Mouse (Mus musculus) stomach, postnatal 0 days (tissue): ENCODE results near the gene Tex19.2. TPM values are rescaled to one million over a fixed set of nuclear protein-coding genes. Genes with fewer than 3 reads are reported as not detected.
A peak's percentile ranks its signal among the peaks of the same experiment; 100 is the strongest.

ENCODE experiments used
- ATAC-seq: fragments of 200-750 bp; cut with Nextera tagmentation; 2 replicates; pipeline ENCODE4 v1.8.0; 2017; ENCODE audit not compliant: low FRiP score, low TSS enrichment
- DNase-seq: peaks from one replicate; pipeline ENCODE4 v3.0.0-alpha.2; 2016; ENCODE audit warnings: low spot score
- H3K27ac ChIP-seq: fragments of 300-500 bp; sonication (generic); replicated peaks from 2 replicates; pipeline ENCODE4 v1.5.1; 2014; ENCODE audit warnings: mild to moderate bottlenecking, control low read depth
- H3K27me3 ChIP-seq: fragments of 300-500 bp; sonication (generic); 2 replicates; pipeline ENCODE4 v1.6.1; 2014; ENCODE audit warnings: low read length; ENCODE audit not compliant: control insufficient read depth, insufficient read depth
- H3K36me3 ChIP-seq: fragments of 300-500 bp; sonication (generic); 2 replicates; pipeline ENCODE4 v1.6.1; 2014; ENCODE audit warnings: low read length, mixed read lengths; ENCODE audit not compliant: control insufficient read depth, insufficient read depth
- H3K4me1 ChIP-seq: fragments of 300-500 bp; sonication (generic); replicated peaks from 2 replicates; pipeline ENCODE4 v1.6.1; 2014; ENCODE audit warnings: antibody characterized with exemption; ENCODE audit not compliant: control insufficient read depth, insufficient read depth
- H3K4me2 ChIP-seq: fragments of 300-500 bp; sonication (generic); replicated peaks from 2 replicates; pipeline ENCODE4 v1.6.1; 2014; ENCODE audit warnings: low read depth, mild to moderate bottlenecking, control low read depth, moderate library complexity
- H3K4me3 ChIP-seq: fragments of 300-500 bp; sonication (generic); 2 replicates; pipeline ENCODE4 v1.5.1; 2014; ENCODE audit warnings: low read depth, low read length, control low read depth
- H3K9ac ChIP-seq: fragments of 300-500 bp; sonication (generic); 2 replicates; pipeline ENCODE4 v1.6.1; 2014; ENCODE audit warnings: mild to moderate bottlenecking, low read length, control low read depth, mixed read lengths
- H3K9me3 ChIP-seq: fragments of 300-500 bp; sonication (generic); 2 replicates; pipeline ENCODE4 v1.6.1; 2016; ENCODE audit warnings: low read length; ENCODE audit not compliant: control insufficient read depth
- CTCF ChIP-seq: IDR thresholded peaks from 2 replicates; pipeline ENCODE4 v1.5.1; 2016; ENCODE audit warnings: antibody characterized with exemption, low read depth, mild to moderate bottlenecking, moderate library complexity
- EP300 ChIP-seq: optimal IDR thresholded peaks from 2 replicates; pipeline ENCODE3; 2016; ENCODE audit warnings: antibody characterized with exemption
- WGBS: fragments of 180-500 bp; shearing (Covaris S2); extraction: QIAGEN DNeasy Blood & Tissue Kit; methylation state at CpG from one replicate; pipeline ENCODE4 v1.1.7; 2014; 5-methylcytosine and 5-hydroxymethylcytosine counted together
- polyA plus RNA-seq: library from polyadenylated mRNA; unstranded; fragments of >200 nt; fragmentation: Nextera tagmentation; extraction: Ambion mirVana; gene quantifications from 2 replicates; pipeline ENCODE4 v1.2.1, GENCODE M21; 2015

Tex19.2 gene
- polyA plus RNA-seq, 1 experiment from 2014 or later = 0.25 TPM

GRCm38 (mm10) chr11:121148193-121148592 lies 29.7 kb upstream of the Tex19.2 start:
- H3K9me3 ChIP-seq = no peaks in the 10 kb centered on the region
- no peak overlapping the region for H3K9ac ChIP-seq
- H3K36me3 ChIP-seq = no peaks in the 10 kb centered on the region
- no peak for ATAC-seq
- no peak for DNase-seq
- no peak overlapping the region for H3K4me3 ChIP-seq
- no peaks in the 10 kb centered on the region for H3K4me1 ChIP-seq
- TF ChIP-seq CTCF (peak; percentile 47), EP300 (no peak)
- H3K4me2 ChIP-seq = no peak overlapping the region
- no peaks in the 10 kb centered on the region for H3K27me3 ChIP-seq
- H3K27ac ChIP-seq = no peak overlapping the region
- 82% methylated on average over 3 of the region's 3 CpGs for WGBS

- ATAC-seq (peak; percentile 39; the same call in 1 of the 2 replicates), DNase-seq (no peak)
- H3K27me3 ChIP-seq = no peaks in the 10 kb centered on the region
- no peak within 1 kb of the TSS for H3K9ac ChIP-seq
- H3K27ac ChIP-seq = no peak within 1 kb of the TSS
- H3K9me3 ChIP-seq = no peaks in the 10 kb centered on the region
- H3K4me3 ChIP-seq = no peak within 1 kb of the TSS
- no peak for TF ChIP-seq CTCF
- TF ChIP-seq EP300 = no peak
- H3K4me1 ChIP-seq = no peaks in the 10 kb centered on the region
- 93% methylated on average over 22 of the region's 22 CpGs for WGBS
- no peak within 1 kb of the TSS for H3K4me2 ChIP-seq
- H3K36me3 ChIP-seq = no peaks in the 10 kb centered on the region
Measured at GRCm38 (mm10) chr11:121145865-121146264, 27.4 kb upstream of the Tex19.2 start, which contains the start of gene Tex19.1. Gene Tex19.1, plus strand, starts transcription at chr11:121146143.

GRCm38 (mm10) chr11:121143325-121144015 lies 25.0 kb upstream of the Tex19.2 start:
- peak; percentile 79 for ATAC-seq
- DNase-seq = peak; percentile 38
- 63% methylated on average over 9 of the region's 9 CpGs for WGBS

GRCm38 (mm10) chr11:121138732-121139131 lies 20.3 kb upstream of the Tex19.2 start:
- no peak overlapping the region for H3K27ac ChIP-seq
- no peaks in the 10 kb centered on the region for H3K36me3 ChIP-seq
- peak; percentile 45 for TF ChIP-seq CTCF
- no peak for TF ChIP-seq EP300
- no peaks in the 10 kb centered on the region for H3K4me1 ChIP-seq
- ATAC-seq (no peak), DNase-seq (no peak)
- H3K4me3 ChIP-seq = no peak overlapping the region
- H3K9me3 ChIP-seq = no peaks in the 10 kb centered on the region
- H3K27me3 ChIP-seq = no peaks in the 10 kb centered on the region
- no peak overlapping the region for H3K4me2 ChIP-seq
- H3K9ac ChIP-seq = no peak overlapping the region
- 49% methylated on average over 6 of the region's 6 CpGs for WGBS

More at GRCm38 (mm10) chr11:121143325-121144015, 25.0 kb upstream of the Tex19.2 start:
- Histone ChIP-seq H3K4me1 (no peaks in the 10 kb centered on the region), H3K9ac (no peak overlapping the region), H3K9me3 (no peaks in the 10 kb centered on the region), H3K4me3 (no peak overlapping the region), H3K4me2 (no peak overlapping the region), H3K27ac (no peak overlapping the region), H3K27me3 (no peaks in the 10 kb centered on the region), H3K36me3 (no peaks in the 10 kb centered on the region)
- TF ChIP-seq EP300 = no peak
- TF ChIP-seq CTCF = no peak

GRCm38 (mm10) chr11:121137682-121138081 lies 19.2 kb upstream of the Tex19.2 start:
- ATAC-seq = no peak
- DNase-seq = no peak
- no peaks in the 10 kb centered on the region for H3K27me3 ChIP-seq
- H3K36me3 ChIP-seq = no peaks in the 10 kb centered on the region
- no peak for TF ChIP-seq CTCF
- TF ChIP-seq EP300 = no peak
- H3K9me3 ChIP-seq = no peaks in the 10 kb centered on the region
- H3K4me1 ChIP-seq = no peaks in the 10 kb centered on the region
- no peak overlapping the region for H3K4me3 ChIP-seq
- no peak overlapping the region for H3K4me2 ChIP-seq
- 91% methylated on average over 5 of the region's 5 CpGs for WGBS
- no peak overlapping the region for H3K27ac ChIP-seq
- no peak overlapping the region for H3K9ac ChIP-seq

GRCm38 (mm10) chr11:121134600-121134999 lies 16.1 kb upstream of the Tex19.2 start:
- H3K9me3 ChIP-seq = no peaks in the 10 kb centered on the region
- 40% methylated on average over 1 of the region's 1 CpGs for WGBS
- no peak overlapping the region for H3K9ac ChIP-seq
- no peak overlapping the region for H3K4me2 ChIP-seq
- TF ChIP-seq CTCF (no peak), EP300 (no peak)
- H3K4me1 ChIP-seq = no peaks in the 10 kb centered on the region
- H3K27ac ChIP-seq = no peak overlapping the region
- H3K27me3 ChIP-seq = no peaks in the 10 kb centered on the region
- no peak for ATAC-seq
- H3K36me3 ChIP-seq = no peaks in the 10 kb centered on the region
- H3K4me3 ChIP-seq = no peak overlapping the region
- no peak for DNase-seq
